Mouse (Mus musculus) G1E (cell line): ENCODE measurements around the gene Adgb.

Experiments used
- CTCF ChIP-seq: IDR thresholded peaks from 2 replicates; pipeline ENCODE4 v1.5.1; 2012; ENCODE audit warnings: low read depth, low read length, inconsistent platforms, mixed read lengths
- GATA1 ChIP-seq: IDR thresholded peaks from 2 replicates; pipeline ENCODE4 v1.6.1; 2012; ENCODE audit warnings: borderline replicate concordance, low read length, inconsistent platforms, mixed read lengths
- GATA2 ChIP-seq: IDR thresholded peaks from 2 replicates; pipeline ENCODE4 v1.6.1; 2012; ENCODE audit warnings: low read depth, low read length, inconsistent platforms, borderline replicate concordance

DNA sequence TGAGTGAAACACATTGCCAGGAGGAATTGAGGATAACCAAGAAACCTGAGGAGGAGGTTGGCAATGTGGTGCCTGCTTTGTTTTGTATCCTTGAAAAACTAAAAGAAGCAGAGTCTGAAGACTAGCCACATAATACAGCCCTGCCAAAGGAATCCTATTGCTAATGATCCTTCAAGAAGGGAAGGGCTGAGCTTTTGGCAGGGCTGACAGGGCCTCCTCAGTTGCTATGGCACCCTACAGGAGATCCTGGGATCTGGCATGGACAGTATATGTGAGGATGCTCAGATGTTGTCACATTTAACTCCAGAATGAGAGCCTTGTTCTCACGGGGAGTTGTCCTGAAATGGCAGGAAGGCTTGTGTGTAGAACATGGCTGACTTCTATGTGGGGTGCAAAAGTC lies 37.1 kb downstream of the Adgb start:
- TF ChIP-seq CTCF = no peak
- no peak for TF ChIP-seq GATA2
- no peak for TF ChIP-seq GATA1
